Mouse (Mus musculus) activated CD4-positive, CD25-positive, alpha-beta regulatory T cell, adult 4 months (primary cell): ENCODE results near the gene Pagr1b. TPM values are rescaled to one million over a fixed set of nuclear protein-coding genes. Genes with fewer than 3 reads are reported as not detected.

ENCODE experiments used
- ATAC-seq: one replicate; pipeline ENCODE4 v1.8.0; 2017
- polyA plus RNA-seq, 2 experiments: library from polyadenylated mRNA; unstranded; fragments of 100-300 nt; shearing (Covaris generic); gene quantifications; one replicate each; pipeline ENCODE4 v1.2.1; 2017

The Pagr1b gene
- polyA plus RNA-seq, 2 experiments from 2014 or later: not detected

GRCm38 (mm10) chr7:126996449-126996848 is 19.8 kb downstream of the Pagr1b start:
- ATAC-seq: no peak

DNA sequence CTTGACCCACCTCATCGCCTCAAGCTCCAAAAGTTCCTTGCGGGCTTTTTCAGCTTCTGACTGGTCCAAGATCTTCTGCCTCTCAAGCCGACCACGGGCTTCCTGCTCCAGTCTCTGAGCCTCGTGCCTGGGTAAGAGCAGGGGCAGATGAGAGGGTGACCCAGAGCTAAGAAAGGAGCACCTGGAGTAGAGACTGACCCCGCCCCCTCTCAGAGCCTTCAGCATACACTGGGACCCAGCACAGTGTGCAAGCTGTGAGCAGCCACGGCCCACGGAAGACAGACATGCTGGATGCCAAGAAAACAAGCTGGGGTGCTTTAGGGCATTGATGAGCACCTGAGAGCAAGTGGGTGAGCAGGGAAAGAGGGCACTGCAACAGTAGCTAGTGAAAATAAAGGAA is 27.5 kb downstream of the Pagr1b start:
- no peak for ATAC-seq

DNA sequence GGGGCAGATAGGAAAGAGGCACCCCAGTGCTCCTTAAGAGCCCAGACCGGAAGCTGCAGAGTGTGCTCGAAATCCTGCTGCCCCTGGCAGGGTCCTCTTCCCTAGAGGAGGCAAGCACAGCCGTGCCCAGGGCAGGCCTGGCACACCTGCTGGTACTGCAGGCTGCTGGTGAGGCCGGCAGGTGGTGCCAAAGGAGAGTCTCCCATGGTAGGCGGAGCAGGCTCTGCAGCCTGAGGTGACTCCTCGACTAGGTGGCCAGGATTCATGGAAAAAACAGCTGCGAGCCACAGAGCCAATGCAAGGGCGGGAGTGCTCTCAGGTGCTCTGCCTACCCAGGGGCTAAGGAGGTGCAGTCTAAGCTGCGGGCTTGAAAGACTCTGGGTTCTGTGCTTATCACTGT is 30.0 kb downstream of the Pagr1b start:
- no peak for ATAC-seq

DNA sequence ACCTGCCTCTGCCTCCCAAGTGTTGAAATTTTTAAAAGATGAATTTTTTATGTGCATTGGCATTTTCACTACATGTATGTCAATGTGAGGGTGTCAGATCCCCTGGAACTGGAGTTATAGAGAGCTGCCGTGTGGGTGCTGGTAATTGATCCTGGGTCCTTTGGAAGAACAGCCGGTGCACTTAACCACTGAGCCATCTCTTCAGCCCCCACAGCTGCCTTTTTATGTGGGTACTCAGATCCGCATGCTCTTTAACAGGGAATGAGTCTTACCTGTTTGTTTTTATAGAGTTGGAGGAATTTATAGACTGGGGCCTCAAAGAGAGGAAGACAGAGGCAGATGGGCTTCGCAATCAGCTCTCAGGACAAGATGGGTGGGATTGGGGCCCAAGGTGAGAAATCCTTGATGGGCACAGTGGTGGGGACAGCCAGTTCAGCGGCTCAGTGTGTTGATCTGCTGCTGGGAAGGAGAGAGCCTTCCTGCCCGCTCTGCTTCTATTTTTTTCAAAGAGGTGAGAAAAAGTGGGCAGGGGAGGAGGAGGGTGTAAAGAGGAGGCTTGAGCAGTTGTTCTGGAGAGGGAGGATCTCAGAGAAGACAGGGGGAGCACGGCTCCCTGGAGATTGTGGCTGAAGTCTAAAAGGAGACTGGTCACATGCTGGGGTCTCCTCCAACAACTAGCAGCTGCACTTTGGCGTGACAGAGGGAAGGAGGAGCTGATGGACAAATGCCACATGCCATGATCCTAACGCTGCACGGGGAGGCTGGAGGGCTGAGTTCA is 31.4 kb downstream of the Pagr1b start:
- no peak for ATAC-seq

DNA sequence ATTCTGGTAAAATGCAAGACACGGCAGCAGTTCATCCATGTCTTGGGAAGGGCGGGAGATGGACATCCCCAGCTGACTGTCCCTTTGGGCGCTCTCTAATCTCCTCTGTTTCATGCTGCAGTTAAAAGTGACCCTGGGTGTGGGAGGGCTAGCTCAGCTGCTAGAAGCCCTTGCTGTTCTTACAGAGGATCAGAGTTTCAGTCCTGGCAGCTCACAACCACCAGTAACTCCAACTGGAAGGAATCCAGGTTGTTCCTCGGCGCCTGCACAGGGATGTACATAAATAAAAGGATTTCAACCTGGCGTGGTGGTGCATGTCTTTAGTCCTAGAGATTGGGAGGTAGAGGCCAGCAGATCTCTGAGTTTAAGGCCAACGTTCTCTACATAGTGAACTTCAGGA is 33.2 kb downstream of the Pagr1b start:
- ATAC-seq: no peak

DNA sequence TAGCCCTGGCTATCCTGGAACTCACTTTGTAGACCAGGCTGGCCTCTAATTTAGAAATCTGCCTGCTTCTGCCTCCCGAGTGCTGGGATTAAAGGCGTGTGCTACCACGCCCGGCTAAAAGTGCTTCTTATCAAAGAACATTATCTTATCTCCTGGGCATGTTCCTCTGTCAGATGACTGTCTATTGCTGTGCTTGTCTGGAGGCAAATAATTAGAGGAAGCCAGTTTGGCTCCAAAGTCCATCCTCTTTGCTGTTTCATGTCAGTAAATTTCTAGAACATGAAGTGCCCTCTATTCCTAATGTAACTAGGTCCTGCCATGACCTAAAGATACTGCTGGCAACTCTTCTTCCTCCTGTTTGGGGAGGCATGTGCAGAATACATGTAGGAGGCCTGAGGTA is 34.2 kb downstream of the Pagr1b start:
- ATAC-seq: no peak

GRCm38 (mm10) chr7:126981601-126982000 is 34.7 kb downstream of the Pagr1b start:
- ATAC-seq: no peak

DNA sequence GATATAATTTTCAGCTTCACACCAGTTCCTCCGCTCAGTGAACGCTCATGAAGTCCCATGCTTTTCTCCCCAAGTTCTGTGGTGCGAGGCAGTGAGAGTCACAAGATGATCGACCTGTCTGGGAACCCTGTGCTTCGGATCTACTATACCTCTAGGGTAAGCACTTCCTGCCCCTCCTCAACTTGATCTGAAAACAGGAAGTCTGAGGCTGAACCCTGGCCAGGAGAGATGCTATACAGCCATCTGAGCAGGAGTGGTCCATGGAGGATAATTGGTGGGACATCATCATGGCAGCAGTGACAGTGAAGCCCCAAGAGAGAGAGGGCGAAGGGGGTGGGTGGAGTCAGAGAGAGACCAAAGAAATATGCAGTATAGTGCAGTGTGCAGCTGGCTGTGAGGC is 37.4 kb downstream of the Pagr1b start:
- ATAC-seq: peak; percentile 23

DNA sequence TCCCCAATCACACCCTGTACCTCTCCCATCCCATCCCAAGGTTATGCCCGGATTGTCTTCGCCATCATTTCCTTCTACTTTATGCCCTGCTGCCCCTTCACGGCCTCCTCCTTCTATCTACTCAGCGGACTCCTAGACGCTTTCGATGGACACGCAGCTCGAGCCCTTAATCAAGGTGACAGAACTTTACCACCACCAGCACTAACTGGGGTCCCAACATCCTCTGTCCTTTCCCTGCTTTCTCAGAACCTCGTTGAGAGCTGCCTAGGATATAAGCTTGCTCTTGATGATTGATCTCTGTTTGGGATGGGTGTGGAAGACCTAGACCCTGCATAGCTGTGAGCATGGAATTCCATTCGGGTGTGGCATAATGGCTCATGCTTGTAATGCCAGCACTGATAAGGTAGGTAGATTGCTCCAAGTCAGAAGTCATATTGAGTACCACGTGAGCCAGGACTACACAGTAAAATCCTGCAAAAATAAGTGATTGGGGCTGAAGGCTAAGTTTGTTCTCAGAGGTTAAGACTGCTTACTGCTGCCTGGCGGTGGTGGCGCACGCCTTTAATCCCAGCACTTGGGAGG is 39.3 kb downstream of the Pagr1b start:
- no peak for ATAC-seq

GRCm38 (mm10) chr7:126975950-126976866 is 40.1 kb downstream of the Pagr1b start, which contains the start of gene Cdiptos:
TSS of gene Cdiptos (minus strand) at chr7:126976098.
- peak; percentile 98 for ATAC-seq

DNA sequence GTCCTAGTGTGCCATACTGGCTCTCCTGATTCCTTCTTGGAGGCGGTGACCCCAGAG is 40.6 kb downstream of the Pagr1b start, which contains the start of gene Cdipt:
Gene Cdipt, plus strand, starts transcription at position 22 of the 57 bp plus-strand sequence.
- no peak for ATAC-seq

- ATAC-seq: no peak
Measured at GRCm38 (mm10) chr7:126975493-126975892, 40.8 kb downstream of the Pagr1b start.

DNA sequence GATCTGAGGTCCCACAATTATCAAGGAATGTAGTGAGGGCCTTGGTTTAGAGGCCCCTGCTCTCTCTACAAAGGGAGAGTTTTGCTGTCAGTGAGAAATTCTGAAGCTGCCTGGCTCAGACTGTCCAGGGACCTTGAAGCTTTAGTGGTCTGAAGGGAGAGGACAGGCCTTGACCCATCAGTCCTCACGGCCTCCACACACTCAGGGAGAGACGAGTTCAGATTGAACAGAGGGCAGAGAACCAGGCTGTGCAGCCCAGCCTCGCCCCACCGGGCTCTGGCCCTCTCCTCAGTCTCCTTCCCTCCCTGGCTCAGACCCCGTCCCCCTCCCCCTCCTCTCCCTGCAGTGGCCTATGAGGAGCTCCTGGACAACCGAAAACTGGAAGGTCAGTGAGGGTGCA is 48.9 kb downstream of the Pagr1b start:
- no peak for ATAC-seq

DNA sequence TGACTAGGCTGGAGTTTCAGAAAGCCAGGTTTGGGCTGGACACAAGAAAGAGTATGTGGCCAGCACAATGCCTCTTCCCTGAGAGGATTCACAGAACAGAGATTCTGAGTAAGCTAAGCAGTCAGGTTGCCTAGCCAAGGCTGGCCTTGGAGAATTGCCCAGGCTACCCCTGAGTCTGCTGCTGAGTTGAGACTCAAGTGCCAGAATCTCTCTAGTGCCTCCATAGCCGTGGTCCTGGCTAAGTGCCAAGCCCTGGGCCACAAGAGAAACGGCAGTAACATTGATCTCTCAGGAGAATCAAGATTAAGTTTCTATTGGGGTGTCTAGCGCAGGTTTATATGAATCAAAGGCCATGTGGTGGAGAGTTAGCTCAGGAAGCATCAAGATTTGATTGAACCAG is 50.7 kb downstream of the Pagr1b start:
- no peak for ATAC-seq

- ATAC-seq: no peak
Measured at GRCm38 (mm10) chr7:126963548-126964286, 52.6 kb downstream of the Pagr1b start.

- no peak for ATAC-seq
Measured at GRCm38 (mm10) chr7:126961965-126962364, 54.3 kb downstream of the Pagr1b start.

GRCm38 (mm10) chr7:126961095-126961494 is 55.2 kb downstream of the Pagr1b start:
- no peak for ATAC-seq

DNA sequence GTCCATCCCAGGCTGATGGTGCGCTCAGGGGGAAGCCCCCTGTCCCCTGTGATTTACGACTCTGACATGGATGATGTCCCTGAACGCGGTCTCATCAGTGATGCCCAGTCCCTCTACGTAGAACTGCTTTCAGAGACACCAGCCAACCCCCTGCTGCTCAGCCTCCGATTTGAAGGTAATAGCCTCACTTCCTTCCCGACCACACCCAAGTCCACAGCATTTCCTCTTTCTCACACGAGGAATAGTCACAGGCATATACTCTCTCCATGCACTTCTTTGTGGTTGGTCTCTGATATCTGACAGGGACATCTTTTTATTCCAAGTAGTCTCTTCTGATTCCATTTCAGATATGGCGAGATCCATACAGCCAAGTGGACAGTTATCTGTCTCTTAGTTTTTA is 56.5 kb downstream of the Pagr1b start:
- no peak for ATAC-seq

DNA sequence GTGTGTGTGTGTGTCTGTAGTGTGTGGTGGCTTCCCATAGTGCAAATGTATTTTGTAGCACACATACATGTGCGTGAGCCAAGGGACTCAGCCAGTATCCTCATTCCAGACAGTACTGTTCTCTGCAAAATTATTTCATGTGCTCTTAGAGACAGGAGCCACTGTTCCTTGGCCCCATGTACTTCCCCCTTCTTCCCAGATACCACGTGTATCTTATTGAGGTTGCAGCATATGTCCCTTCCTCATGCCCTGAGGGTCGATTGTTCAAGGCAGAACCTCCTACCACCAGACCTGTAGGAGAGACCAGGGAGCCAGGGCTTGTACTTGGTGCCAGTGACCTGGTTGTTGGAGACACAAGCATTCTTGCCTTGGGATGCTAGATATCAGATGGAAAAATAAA is 61.2 kb downstream of the Pagr1b start:
- no peak for ATAC-seq

DNA sequence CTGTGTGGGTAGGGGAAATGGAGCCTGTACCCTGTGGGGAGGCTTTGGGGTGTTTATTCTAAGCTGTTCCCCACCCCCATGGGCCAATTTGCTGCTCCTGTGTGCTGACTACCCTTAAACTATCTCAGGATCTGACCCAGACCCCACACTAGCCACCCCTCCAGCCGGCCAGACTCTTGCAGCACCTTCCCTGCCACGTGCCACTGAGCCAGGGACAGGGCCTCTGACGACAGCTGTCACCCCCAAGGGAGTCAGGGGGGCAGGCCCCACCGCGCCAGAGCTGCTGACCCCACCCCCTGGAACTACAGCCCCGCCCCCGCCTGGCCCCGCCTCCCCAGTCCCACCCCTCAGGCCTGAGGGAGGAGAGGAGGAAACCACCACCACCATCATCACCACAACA is 63.6 kb downstream of the Pagr1b start:
- no peak for ATAC-seq

- no peak for ATAC-seq
Measured at GRCm38 (mm10) chr7:126951741-126952140, 64.5 kb downstream of the Pagr1b start.
